20 mouse cellular contexts compared by ENCODE assay signal in genomic region chr10:38340406-38341175, GRCm38 (mm10).
A peak's percentile ranks its signal among the peaks of the same experiment; 100 is the strongest.
DNase-seq lines count a peak whose midpoint lies in the region; ATAC-seq lines count a peak whose summit lies in the region.
"Had no signal": no experiment of that assay in that cellular context is flagged by ENCODE, and none has a peak within 500 bp of the region (broad histone marks: within the 10 kb centered on the region; RNA-seq: fewer than 3 reads in every experiment).

No protein-coding gene starts in this region.

- no peaks in the 10 kb centered on the region for H3K9me3 ChIP-seq in embryonic facial prominence, embryonic 11.5 days (replicated peaks; ENCODE audit: control insufficient read depth, low read length)
- no peaks in the 10 kb centered on the region for H3K9me3 ChIP-seq in embryonic facial prominence, embryonic 10.5 days
- H3K9me3 ChIP-seq in intestine, embryonic 16.5 days (ENCODE audit: control insufficient read depth, low read length), result no peaks in the 10 kb centered on the region
- H3K9me3 ChIP-seq: embryonic facial prominence, embryonic 15.5 days; forebrain, embryonic 10.5 days; heart, embryonic 12.5 days; hindbrain, embryonic 10.5 days had no signal

- no peak overlapping the region for H3K4me2 ChIP-seq in embryonic facial prominence, embryonic 11.5 days (ENCODE audit: low read depth, low read length)
- H3K4me2 ChIP-seq in intestine, embryonic 16.5 days (ENCODE audit: low read depth, low read length), result no peak overlapping the region
- H3K4me2 ChIP-seq: embryonic facial prominence, embryonic 15.5 days; heart, embryonic 12.5 days had no signal

- WGBS in embryonic facial prominence, embryonic 11.5 days, result 48% methylated on average over 1 of the region's 1 CpGs
- 58% methylated on average over 1 of the region's 1 CpGs for WGBS in embryonic facial prominence, embryonic 10.5 days
- WGBS in intestine, embryonic 16.5 days, result 63% methylated on average over 1 of the region's 1 CpGs

- no peaks in the 10 kb centered on the region for H3K4me1 ChIP-seq in embryonic facial prominence, embryonic 11.5 days (ENCODE audit: control insufficient read depth, insufficient read depth, low read length)
- H3K4me1 ChIP-seq in embryonic facial prominence, embryonic 10.5 days, result no peaks in the 10 kb centered on the region
- H3K4me1 ChIP-seq in intestine, embryonic 16.5 days (ENCODE audit: control insufficient read depth, insufficient read depth, low read length), result no peaks in the 10 kb centered on the region
- H3K4me1 ChIP-seq: embryonic facial prominence, embryonic 15.5 days; forebrain, embryonic 10.5 days; heart, embryonic 12.5 days; hindbrain, embryonic 10.5 days had no signal

- ATAC-seq in embryonic facial prominence, embryonic 11.5 days (replicated peaks; ENCODE audit: insufficient number of reproducible peaks, low FRiP score, low TSS enrichment, low read depth), result no peak
- no peak for ATAC-seq in intestine, embryonic 16.5 days
- ATAC-seq: forebrain, embryonic 14.5 days; hindbrain, embryonic 16.5 days had no signal

- no peak overlapping the region for H3K4me3 ChIP-seq in embryonic facial prominence, embryonic 11.5 days (ENCODE audit: low read depth, low read length)
- H3K4me3 ChIP-seq in embryonic facial prominence, embryonic 10.5 days, result no peak overlapping the region
- no peak overlapping the region for H3K4me3 ChIP-seq in intestine, embryonic 16.5 days (ENCODE audit: low read length)
- H3K4me3 ChIP-seq: embryonic facial prominence, embryonic 15.5 days; erythroblast, embryonic 14.5 days; forebrain, embryonic 10.5 days; heart, embryonic 12.5 days; hindbrain, embryonic 10.5 days had no signal

- no peak overlapping the region for H3K9ac ChIP-seq in embryonic facial prominence, embryonic 11.5 days (replicated peaks; ENCODE audit: low read length)
- no peak overlapping the region for H3K9ac ChIP-seq in intestine, embryonic 16.5 days (ENCODE audit: low read depth, low read length)
- H3K9ac ChIP-seq: embryonic facial prominence, embryonic 15.5 days; heart, embryonic 12.5 days had no signal

- H3K27me3 ChIP-seq in embryonic facial prominence, embryonic 11.5 days (ENCODE audit: control insufficient read depth, insufficient read depth, low read length), result no peaks in the 10 kb centered on the region
- no peaks in the 10 kb centered on the region for H3K27me3 ChIP-seq in embryonic facial prominence, embryonic 10.5 days (replicated peaks; ENCODE audit: low read depth, poor library complexity, severe bottlenecking)
- H3K27me3 ChIP-seq in intestine, embryonic 16.5 days (replicated peaks; ENCODE audit: control insufficient read depth, insufficient read depth, low read length), result no peaks in the 10 kb centered on the region
- H3K27me3 ChIP-seq: embryonic facial prominence, embryonic 15.5 days; heart, embryonic 12.5 days had no signal

- H3K27ac ChIP-seq in embryonic facial prominence, embryonic 11.5 days (replicated peaks; ENCODE audit: low read depth, low read length), result no peak overlapping the region
- no peak overlapping the region for H3K27ac ChIP-seq in embryonic facial prominence, embryonic 10.5 days (replicated peaks)
- no peak overlapping the region for H3K27ac ChIP-seq in intestine, embryonic 16.5 days (ENCODE audit: low read length)
- H3K27ac ChIP-seq: embryonic facial prominence, embryonic 15.5 days; forebrain, embryonic 10.5 days; hindbrain, embryonic 10.5 days had no signal

- H3K36me3 ChIP-seq in embryonic facial prominence, embryonic 11.5 days (replicated peaks; ENCODE audit: control insufficient read depth, insufficient read depth, low read depth, low read length), result no peaks in the 10 kb centered on the region
- no peaks in the 10 kb centered on the region for H3K36me3 ChIP-seq in embryonic facial prominence, embryonic 10.5 days (replicated peaks)
- no peaks in the 10 kb centered on the region for H3K36me3 ChIP-seq in intestine, embryonic 16.5 days (ENCODE audit: control insufficient read depth, insufficient read depth, low read length)
- H3K36me3 ChIP-seq: embryonic facial prominence, embryonic 15.5 days; forebrain, embryonic 10.5 days; heart, embryonic 12.5 days; hindbrain, embryonic 10.5 days had no signal

- peak; percentile 40 for DNase-seq in embryonic facial prominence, embryonic 11.5 days (ENCODE audit: low spot score)
- DNase-seq in embryonic facial prominence, embryonic 10.5 days (ENCODE audit: low spot score), result no peak
- DNase-seq in brain, adult 2 months (ENCODE audit: low read depth, low spot score), result peak; percentile 35
- DNase-seq in forelimb bud, embryonic 11.5 days (ENCODE audit: low read depth, low spot score), result peak; percentile 40
- DNase-seq in B cell, adult 2 months, result no peak
- DNase-seq: adrenal gland, adult 8-10 months; adrenal gland, postnatal 36 days; cerebellum, adult 11 months; cerebellum, adult 8-10 months; cerebellum, postnatal 14 days; gastrocnemius, postnatal 14 days; kidney, adult 18-20 months had no signal

Comparison
In these comparisons a context has a peak if more than half of its experiments do, and no peak if none do; other contexts are left out.
1. DNase-seq: peak in embryonic facial prominence, embryonic 11.5 days (single experiment), brain, adult 2 months (single experiment) and forelimb bud, embryonic 11.5 days (single experiment); none in embryonic facial prominence, embryonic 10.5 days (single experiment) and B cell, adult 2 months (0 of 2).